Mouse (Mus musculus): ENCODE results near the gene Itga4.

The Itga4 gene

GRCm38 (mm10) chr2:79267181-79267580, 12.0 kb downstream of the Itga4 start:
- no peak for DNase-seq

GRCm38 (mm10) chr2:79268863-79269262, 13.6 kb downstream of the Itga4 start:
- DNase-seq = no peak

DNA sequence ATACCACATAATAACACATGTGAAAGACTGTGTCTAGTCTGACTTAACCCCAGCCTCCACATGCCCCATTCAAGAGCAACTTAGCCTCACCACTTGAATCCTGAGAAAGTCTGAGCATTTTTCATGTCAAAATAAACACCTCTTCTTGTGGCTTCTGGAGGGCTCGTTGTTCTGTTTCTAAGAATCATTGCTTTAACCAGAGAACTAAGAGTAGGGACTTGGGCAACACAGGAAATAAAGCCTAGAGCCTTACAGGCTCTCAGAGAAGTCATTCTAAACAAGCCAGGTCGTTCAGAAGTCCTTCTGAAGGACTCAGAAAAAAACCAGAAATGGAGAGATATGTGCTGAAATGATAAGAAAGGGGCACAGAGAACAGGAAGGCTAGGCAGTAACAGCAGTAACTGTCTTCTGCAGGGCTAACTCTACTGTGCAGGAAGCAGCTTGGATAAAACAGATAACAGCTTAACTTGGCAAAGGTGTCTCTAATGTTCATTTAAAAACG, 14.9 kb downstream of the Itga4 start:
- no peak for DNase-seq

GRCm38 (mm10) chr2:79271838-79272237, 16.6 kb downstream of the Itga4 start:
- DNase-seq = no peak

DNA sequence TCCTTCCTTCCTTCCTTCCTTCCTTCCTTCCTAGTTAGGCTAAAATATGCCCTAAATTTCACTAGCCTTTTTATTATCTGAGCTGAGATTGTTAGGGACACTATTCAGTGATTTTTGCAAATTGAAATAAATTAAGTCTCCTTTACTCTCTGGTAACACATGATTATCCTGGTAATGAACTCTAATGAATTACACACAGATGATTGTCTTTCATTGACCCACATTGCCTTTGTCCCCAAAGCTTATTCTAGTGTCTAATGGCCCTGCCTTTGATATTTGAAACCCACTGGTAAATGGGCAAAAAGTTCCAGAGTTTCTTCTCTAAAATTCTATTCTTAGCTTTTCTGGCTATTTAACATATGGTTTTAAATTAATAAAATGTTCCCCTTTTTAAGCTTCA, 23.4 kb downstream of the Itga4 start:
- DNase-seq = no peak

GRCm38 (mm10) chr2:79284206-79284605, 29.0 kb downstream of the Itga4 start:
- DNase-seq = no peak

GRCm38 (mm10) chr2:79290149-79290548, 34.9 kb downstream of the Itga4 start:
- no peak for DNase-seq

- no peak for DNase-seq
Observed at GRCm38 (mm10) chr2:79291922-79292321, 36.7 kb downstream of the Itga4 start.

- no peak for DNase-seq
Observed at GRCm38 (mm10) chr2:79292431-79292830, 37.2 kb downstream of the Itga4 start.

DNA sequence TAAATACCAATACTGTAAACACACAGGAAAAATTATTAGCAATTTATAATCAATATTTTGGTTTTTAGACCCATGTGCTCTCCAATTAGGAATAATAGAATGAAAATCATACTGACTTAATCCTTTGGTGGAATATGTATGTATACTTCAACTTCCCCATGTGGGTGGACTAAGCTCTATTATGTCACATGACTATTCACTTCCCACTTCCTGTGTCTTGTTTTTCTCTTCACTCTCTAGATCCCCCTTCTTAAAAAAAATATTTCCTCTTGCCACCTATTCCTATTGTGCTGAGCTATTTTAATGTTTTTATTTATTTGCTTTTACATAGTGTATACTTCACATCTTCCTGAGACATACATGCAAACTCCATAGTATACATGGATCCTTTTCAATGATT, 47.2 kb downstream of the Itga4 start:
- no peak for DNase-seq

DNA sequence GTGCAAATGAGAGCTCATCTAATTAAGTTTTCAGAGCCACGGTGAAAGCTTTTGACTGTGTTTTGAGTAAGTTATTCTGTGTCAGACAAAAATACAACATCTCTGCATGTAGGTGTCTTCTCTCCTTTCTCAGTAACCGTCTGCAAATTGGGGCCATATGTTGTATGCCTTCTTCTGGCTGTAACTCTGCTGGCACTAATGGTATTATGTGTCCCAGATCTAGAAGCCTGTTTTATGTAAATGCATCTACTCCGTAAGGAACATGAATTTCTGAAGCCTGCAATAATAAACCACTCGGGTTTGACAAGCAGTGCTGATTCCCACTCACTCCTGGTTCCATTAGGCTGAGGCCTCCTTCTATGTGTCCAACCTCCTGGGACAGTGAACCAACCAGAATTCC, 52.3 kb downstream of the Itga4 start:
- no peak for DNase-seq

DNA sequence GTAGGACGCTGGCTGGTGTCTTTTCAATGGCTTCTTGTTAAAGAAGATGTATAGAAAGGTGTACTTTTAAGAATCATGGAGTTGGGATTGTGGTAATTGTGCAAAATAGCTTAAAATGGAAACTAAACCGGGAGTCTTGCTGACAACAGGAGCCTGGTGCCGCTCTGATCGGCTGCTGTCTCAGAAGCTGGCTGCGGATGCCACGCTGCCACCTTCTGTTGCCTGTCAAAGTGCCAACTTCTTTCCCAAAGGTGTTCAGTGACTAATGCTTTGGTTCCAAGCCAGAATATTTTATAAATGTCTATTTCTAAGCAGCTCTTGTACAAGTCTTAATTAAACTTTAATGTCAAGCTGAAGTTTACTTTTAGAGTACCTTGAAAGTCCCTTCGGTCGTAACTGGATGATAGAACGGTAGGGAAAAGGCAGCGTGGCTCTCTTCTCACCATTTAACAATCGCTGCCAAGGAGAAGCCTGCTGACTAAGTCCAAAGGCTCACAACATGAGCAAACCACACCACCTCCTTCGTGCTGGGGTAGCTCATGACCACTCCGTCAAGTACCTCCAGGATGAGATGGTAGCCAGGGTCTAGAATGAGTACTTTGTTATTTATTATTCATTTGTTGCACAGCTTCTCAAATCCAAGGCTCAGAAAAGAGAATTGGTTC, 54.4 kb downstream of the Itga4 start:
- no peak for DNase-seq

DNA sequence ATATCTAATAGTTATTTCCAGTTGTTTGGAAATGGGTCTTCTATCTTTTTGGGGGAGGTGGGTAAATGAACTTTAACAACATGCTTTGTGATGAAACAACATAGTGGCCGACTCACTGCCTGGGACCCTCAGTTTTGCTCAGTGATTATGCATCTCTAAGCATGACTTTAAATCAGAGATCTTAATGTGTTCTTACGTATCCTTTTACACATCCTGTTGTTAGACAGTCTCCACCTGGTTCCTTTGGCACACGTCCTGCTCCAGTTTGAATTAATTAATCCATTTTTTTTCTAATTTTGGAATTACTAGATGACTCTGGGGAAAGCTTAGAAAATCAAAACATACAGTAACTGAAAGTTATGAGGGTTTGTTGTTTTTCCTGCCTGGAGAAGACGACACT, 57.3 kb downstream of the Itga4 start:
- DNase-seq = peak; percentile 6

GRCm38 (mm10) chr2:79315108-79315507, 59.9 kb downstream of the Itga4 start:
- no peak for DNase-seq

GRCm38 (mm10) chr2:79316182-79316880, 61.1 kb downstream of the Itga4 start:
- DNase-seq = peak; percentile 3

DNA sequence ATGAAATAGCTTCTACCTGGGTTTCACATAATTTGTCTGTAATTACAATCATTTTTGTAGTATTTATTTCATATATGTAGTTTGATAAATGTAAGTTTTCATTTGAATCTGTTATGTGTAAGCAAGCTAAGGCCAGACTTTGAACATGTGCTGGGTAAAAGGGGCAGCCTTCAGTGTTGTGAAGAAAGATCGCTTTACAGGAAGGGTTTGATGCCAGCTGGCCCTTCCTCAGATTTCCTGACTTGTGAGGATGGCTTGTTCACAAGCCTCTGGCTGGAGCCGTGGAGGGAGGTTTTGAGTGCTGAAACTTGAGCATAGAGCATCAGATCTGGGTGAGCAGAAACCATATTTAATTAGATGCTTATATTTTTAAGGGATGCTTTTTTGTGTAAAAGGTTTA, 72.9 kb downstream of the Itga4 start:
- no peak for DNase-seq

DNA sequence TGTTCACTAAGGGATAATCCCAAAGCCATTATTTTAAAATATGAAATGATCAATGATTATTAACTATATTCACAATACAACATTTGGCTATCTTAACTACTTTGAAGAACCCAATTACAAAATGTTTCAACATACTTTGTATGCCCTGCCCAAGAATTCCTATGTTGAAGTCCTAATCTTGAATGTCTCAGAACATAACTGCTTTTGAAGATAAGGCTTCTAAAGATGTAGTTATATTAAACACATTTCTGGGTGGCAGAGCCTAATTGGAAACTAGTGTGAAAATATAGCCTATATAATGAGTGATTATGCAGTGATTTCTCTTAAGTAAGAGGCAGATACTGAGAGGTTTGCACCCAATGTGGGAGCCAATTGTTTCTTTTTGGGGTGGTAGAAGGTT, 79.4 kb downstream of the Itga4 start:
- no peak for DNase-seq

- no peak for DNase-seq
Observed at GRCm38 (mm10) chr2:79336141-79336540, 80.9 kb downstream of the Itga4 start.

GRCm38 (mm10) chr2:79339003-79339402, 83.8 kb downstream of the Itga4 start:
- no peak for DNase-seq

GRCm38 (mm10) chr2:79343115-79343514, 87.9 kb downstream of the Itga4 start:
- no peak for DNase-seq

GRCm38 (mm10) chr2:79351179-79352099, 96.2 kb downstream of the Itga4 start:
- no peak for DNase-seq

GRCm38 (mm10) chr2:79352100-79352802, 97.0 kb downstream of the Itga4 start:
- DNase-seq = no peak

GRCm38 (mm10) chr2:79354773-79355172, 99.5 kb downstream of the Itga4 start:
- DNase-seq = no peak
